14 mouse cellular contexts compared by ENCODE assay signal in genomic region chr10:89343716-89344115, GRCm38 (mm10). TPM values are rescaled to one million over a fixed set of nuclear protein-coding genes. Genes with fewer than 3 reads are reported as not detected.
A peak's percentile ranks its signal among the peaks of the same experiment; 100 is the strongest.
DNase-seq lines count a peak whose midpoint lies in the region; ATAC-seq and TF ChIP-seq lines count a peak whose summit lies in the region.
"Had no signal": no experiment of that assay in that cellular context is flagged by ENCODE, and none has a peak within 500 bp of the region (broad histone marks: within the 10 kb centered on the region; RNA-seq: fewer than 3 reads in every experiment).

No protein-coding gene starts in this region.

- peaks cover 45% of the 10 kb centered on the region for H3K27me3 ChIP-seq in kidney, embryonic 15.5 days
- peaks cover 46% of the 10 kb centered on the region for H3K27me3 ChIP-seq in E14TG2a.4 (ENCODE audit: insufficient read depth, low read length)

- H3K4me3 ChIP-seq in kidney, embryonic 15.5 days (replicated peaks), result 0 out of 2 replicates have a peak overlapping the region, but pooled peaks have one; percentile 57
- 0 out of 2 replicates have a peak overlapping the region, but pooled peaks have one; percentile 83 for H3K4me3 ChIP-seq in E14TG2a.4 (replicated peaks; ENCODE audit: low read length)

- no peak for TF ChIP-seq CTCF in E14TG2a.4 (conservative IDR thresholded peaks at IDR 0.05; ENCODE audit: low read length)

- 20% methylated on average over 8 of the region's 8 CpGs for WGBS in kidney, embryonic 15.5 days

- H3K4me2 ChIP-seq in kidney, embryonic 15.5 days, result no peak overlapping the region

- no peak overlapping the region for H3K9ac ChIP-seq in kidney, embryonic 15.5 days

- no peaks in the 10 kb centered on the region for H3K9me3 ChIP-seq in kidney, embryonic 15.5 days (replicated peaks)
- no peaks in the 10 kb centered on the region for H3K9me3 ChIP-seq in E14TG2a.4 (ENCODE audit: low read length)
- H3K9me3 ChIP-seq: forebrain, embryonic 15.5 days had no signal

- H3K4me1 ChIP-seq in kidney, embryonic 15.5 days, result peaks cover 12% of the 10 kb centered on the region
- peaks cover 39% of the 10 kb centered on the region for H3K4me1 ChIP-seq in E14TG2a.4 (replicated peaks; ENCODE audit: low read depth, low read length)

- no peak overlapping the region for H3K27ac ChIP-seq in kidney, embryonic 15.5 days
- H3K27ac ChIP-seq: forebrain, embryonic 15.5 days had no signal

- ATAC-seq in kidney, embryonic 15.5 days (replicated peaks; ENCODE audit: low FRiP score), result no peak

- peak; percentile 11 for DNase-seq in embryo, embryonic 9.5 days (ENCODE audit: extremely low spot score)
- DNase-seq in embryo, embryonic 10 days (ENCODE audit: low spot score), result no peak
- no peak for DNase-seq in kidney, postnatal 10 days
- peak; percentile 7 for DNase-seq in heart, postnatal 4 days
- DNase-seq in lung, postnatal 10 days, result no peak
- no peak for DNase-seq in frontal cortex, postnatal 25 days (ENCODE audit: low spot score in 2 of 2)
- DNase-seq: adrenal gland, postnatal 25 days; kidney, adult 8-10 months; spleen, adult 18-20 months had no signal

- H3K36me3 ChIP-seq in kidney, embryonic 15.5 days, result no peaks in the 10 kb centered on the region
- no peaks in the 10 kb centered on the region for H3K36me3 ChIP-seq in E14TG2a.4 (ENCODE audit: insufficient read depth, low read length)
- H3K36me3 ChIP-seq: forebrain, embryonic 15.5 days had no signal

RNA-seq across cellular contexts. Expression of gene Ano4, which starts 0.8 kb away (rescaled TPM):
- 4.9 and 5.4 TPM in 2 replicates for polyA plus RNA-seq in kidney, embryonic 15.5 days (2015; fragmentation: Nextera tagmentation; extraction: Ambion mirVana)
- total RNA-seq in heart, postnatal 4 days (2021), result 1 to 10 TPM; 6.9 to 7.5 TPM
- total RNA-seq: granulocyte monocyte progenitor cell, adult 5-6 weeks had no signal
- polyA plus RNA-seq: liver, adult 2 months had no signal

Comparison
In these comparisons a context has a peak if more than half of its experiments do, and no peak if none do; other contexts are left out.
1. DNase-seq: peak in embryo, embryonic 9.5 days (single experiment) and heart, postnatal 4 days (single experiment); none in embryo, embryonic 10 days (single experiment), kidney, postnatal 10 days (single experiment), lung, postnatal 10 days (single experiment) and frontal cortex, postnatal 25 days (0 of 2).